Mouse (Mus musculus) adrenal gland, adult 10 weeks (tissue): ENCODE results near the gene Vmn1r199. TPM values are rescaled to one million over a fixed set of nuclear protein-coding genes. Genes with fewer than 3 reads are reported as not detected.

Experiments
- polyA plus RNA-seq: library from polyadenylated mRNA; stranded (reverse); fragments of 350-450 nt; fragmentation: Illumina TruSeq; extraction: RNeasy Lipid Tissue Mini Kit (QIAGEN cat#74804); gene quantifications from one replicate; pipeline ENCODE4 v1.2.3, GENCODE M21; 2014; ENCODE audit warnings: low read depth, low replicate concordance

The Vmn1r199 gene
- not detected for polyA plus RNA-seq

GRCm38 (mm10) chr13:22379518-22379917 lies at the start of gene Vmn1r199:
Gene Vmn1r199, plus strand, starts transcription at chr13:22379818.

GRCm38 (mm10) chr13:22350064-22350463 lies 29.6 kb upstream of the Vmn1r199 start, which contains the start of gene Vmn1r198:
Gene Vmn1r198, plus strand, starts transcription at chr13:22350364.

GRCm38 (mm10) chr13:22390073-22390472 lies 10.5 kb downstream of the Vmn1r199 start, which contains the start of gene Vmn1r200:
Gene Vmn1r200, plus strand, starts transcription at chr13:22390373.

Other genes starting within 250 kb of the Vmn1r199 start
- gene Vmn1r191, start 195.8 kb upstream of the Vmn1r199 start, polyA plus RNA-seq: not detected
- gene Vmn1r192, start 188.7 kb upstream of the Vmn1r199 start, polyA plus RNA-seq: not detected
- gene Vmn1r193, start 156.7 kb upstream of the Vmn1r199 start, polyA plus RNA-seq: not detected
- not detected for gene Vmn1r194, start 135.6 kb upstream of the Vmn1r199 start, polyA plus RNA-seq
- gene Vmn1r195, start 109.3 kb upstream of the Vmn1r199 start, polyA plus RNA-seq: not detected
- gene Vmn1r196, start 89.9 kb upstream of the Vmn1r199 start, polyA plus RNA-seq: not detected
- not detected for gene Vmn1r197, start 55.2 kb upstream of the Vmn1r199 start, polyA plus RNA-seq
- not detected for gene Vmn1r198, start 29.5 kb upstream of the Vmn1r199 start, polyA plus RNA-seq
- not detected for gene Vmn1r200, start 10.6 kb downstream of the Vmn1r199 start, polyA plus RNA-seq
- not detected for gene Vmn1r201, start 92.1 kb downstream of the Vmn1r199 start, polyA plus RNA-seq
- gene Vmn1r202, start 125.6 kb downstream of the Vmn1r199 start, polyA plus RNA-seq: not detected
- gene Vmn1r203, start 138.3 kb downstream of the Vmn1r199 start, polyA plus RNA-seq: not detected
- not detected for gene Vmn1r204, start 173.4 kb downstream of the Vmn1r199 start, polyA plus RNA-seq
- gene Vmn1r205, start 213.2 kb downstream of the Vmn1r199 start, polyA plus RNA-seq: not detected
- gene Vmn1r206, start 244.4 kb downstream of the Vmn1r199 start, polyA plus RNA-seq: not detected